Mouse (Mus musculus): Measurements from ENCODE around the gene Usp24. TPM values are rescaled to one million over a fixed set of nuclear protein-coding genes. Genes with fewer than 3 reads are reported as not detected.

Gene Usp24
- polyA plus RNA-seq, 1 experiment from 2014 or later = 9.7 TPM

DNA sequence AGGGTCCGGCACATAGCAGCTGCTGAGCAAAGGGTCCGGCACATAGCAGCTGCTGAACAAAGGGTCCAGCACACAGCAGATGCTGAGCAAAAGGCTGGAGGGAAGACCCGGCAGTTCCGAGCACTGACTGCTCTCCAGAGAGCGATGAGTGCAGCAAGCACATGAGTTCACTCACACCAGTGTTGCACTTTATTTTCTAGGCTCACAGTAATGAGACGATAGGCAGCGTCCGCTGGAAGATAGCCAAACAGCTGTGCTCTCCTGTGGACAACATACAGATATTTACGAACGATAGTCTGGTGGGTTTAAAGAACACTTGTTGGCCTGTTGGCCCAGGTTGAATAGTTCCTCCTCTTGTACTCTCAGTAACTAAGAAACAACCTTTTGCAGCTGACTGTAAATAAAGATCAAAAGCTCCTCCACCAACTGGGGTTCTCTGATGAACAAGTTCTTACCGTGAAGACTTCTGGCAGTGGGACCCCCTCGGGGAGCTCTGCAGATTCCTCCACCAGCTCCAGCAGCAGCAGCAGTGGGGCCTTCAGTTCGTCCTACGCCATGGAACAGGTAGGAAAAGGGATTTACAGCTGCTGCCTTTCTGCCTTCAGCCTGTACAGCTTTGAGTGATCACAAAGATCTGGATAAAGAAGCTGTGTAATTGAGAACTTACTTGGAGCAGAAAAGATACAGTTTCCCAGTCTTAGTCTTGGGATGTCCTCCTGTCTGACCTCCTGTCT, 63.0 kb downstream of the Usp24 start:
- WGBS = 66% methylated on average over 14 of the region's 14 CpGs
- Histone ChIP-seq H3K4me3 (replicated peaks) (no peak overlapping the region), H3K9me3 (no peaks in the 10 kb centered on the region), H3K27me3 (replicated peaks) (no peaks in the 10 kb centered on the region), H3K36me3 (peaks cover 30% of the 10 kb centered on the region), H3K4me1 (peaks cover 2% of the 10 kb centered on the region; the same call in 1 of the 2 replicates), H3K4me2 (no peak overlapping the region), H3K27ac (no peak overlapping the region), H3K9ac (no peak overlapping the region)
- ATAC-seq (ENCODE audit: insufficient read depth, low FRiP score, low read depth) = no peak

- Histone ChIP-seq H3K27ac (no peak overlapping the region), H3K4me2 (no peak overlapping the region), H3K9ac (no peak overlapping the region), H3K4me1 (peaks cover 2% of the 10 kb centered on the region; the same call in 1 of the 2 replicates), H3K36me3 (peaks cover 37% of the 10 kb centered on the region), H3K27me3 (replicated peaks) (no peaks in the 10 kb centered on the region), H3K9me3 (no peaks in the 10 kb centered on the region), H3K4me3 (replicated peaks) (no peak overlapping the region)
- no peak for ATAC-seq (ENCODE audit: insufficient read depth, low FRiP score, low read depth)
- WGBS = 70% methylated on average over 5 of the region's 5 CpGs
Measured at GRCm38 (mm10) chr4:106381131-106381530, 65.1 kb downstream of the Usp24 start.

GRCm38 (mm10) chr4:106389908-106390307, 73.9 kb downstream of the Usp24 start:
- WGBS = 64% methylated on average over 3 of the region's 3 CpGs
- Histone ChIP-seq H3K4me3 (replicated peaks) (no peak overlapping the region), H3K27ac (no peak overlapping the region), H3K4me2 (no peak overlapping the region), H3K27me3 (replicated peaks) (no peaks in the 10 kb centered on the region), H3K4me1 (no peaks in the 10 kb centered on the region), H3K9ac (no peak overlapping the region), H3K36me3 (peaks cover 51% of the 10 kb centered on the region), H3K9me3 (no peaks in the 10 kb centered on the region)
- ATAC-seq (ENCODE audit: insufficient read depth, low FRiP score, low read depth) = no peak

GRCm38 (mm10) chr4:106409621-106410020, 93.6 kb downstream of the Usp24 start:
- H3K9ac ChIP-seq = no peak overlapping the region
- H3K36me3 ChIP-seq = peaks cover 19% of the 10 kb centered on the region
- H3K9me3 ChIP-seq = no peaks in the 10 kb centered on the region
- no peaks in the 10 kb centered on the region for H3K27me3 ChIP-seq (replicated peaks)
- ATAC-seq (ENCODE audit: insufficient read depth, low FRiP score, low read depth) = no peak
- H3K27ac ChIP-seq = no peak overlapping the region
- no peak overlapping the region for H3K4me2 ChIP-seq
- H3K4me1 ChIP-seq = no peaks in the 10 kb centered on the region
- no peak overlapping the region for H3K4me3 ChIP-seq (replicated peaks)
- WGBS = 93% methylated on average over 14 of the region's 14 CpGs

DNA sequence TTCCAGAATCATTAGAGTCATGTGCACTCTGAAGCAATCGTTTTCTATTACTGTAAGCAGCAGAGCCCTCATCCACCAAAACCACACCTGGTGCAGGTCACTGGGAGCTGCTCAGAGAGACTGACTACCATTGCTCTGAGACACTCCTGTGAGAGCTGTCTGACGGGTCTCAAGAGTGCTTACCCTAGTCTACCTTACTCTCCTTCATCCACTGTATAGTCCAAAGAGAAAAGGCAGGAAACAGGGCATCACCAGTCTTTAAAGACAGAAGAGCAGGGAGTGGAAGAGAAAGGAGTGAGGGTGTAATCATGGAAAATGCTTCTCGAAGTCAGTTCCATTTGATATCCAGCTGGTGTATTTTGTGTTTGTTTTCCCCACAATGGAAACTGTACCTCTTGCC, 103.2 kb downstream of the Usp24 start:
- Histone ChIP-seq H3K4me2 (no peak overlapping the region), H3K4me1 (no peaks in the 10 kb centered on the region), H3K9me3 (no peaks in the 10 kb centered on the region), H3K27me3 (replicated peaks) (no peaks in the 10 kb centered on the region), H3K9ac (no peak overlapping the region), H3K4me3 (replicated peaks) (no peak overlapping the region), H3K36me3 (peaks cover 32% of the 10 kb centered on the region; the same call in 1 of the 2 replicates), H3K27ac (no peak overlapping the region)
- no peak for ATAC-seq (ENCODE audit: insufficient read depth, low FRiP score, low read depth)
- WGBS = 76% methylated on average over 3 of the region's 3 CpGs

DNA sequence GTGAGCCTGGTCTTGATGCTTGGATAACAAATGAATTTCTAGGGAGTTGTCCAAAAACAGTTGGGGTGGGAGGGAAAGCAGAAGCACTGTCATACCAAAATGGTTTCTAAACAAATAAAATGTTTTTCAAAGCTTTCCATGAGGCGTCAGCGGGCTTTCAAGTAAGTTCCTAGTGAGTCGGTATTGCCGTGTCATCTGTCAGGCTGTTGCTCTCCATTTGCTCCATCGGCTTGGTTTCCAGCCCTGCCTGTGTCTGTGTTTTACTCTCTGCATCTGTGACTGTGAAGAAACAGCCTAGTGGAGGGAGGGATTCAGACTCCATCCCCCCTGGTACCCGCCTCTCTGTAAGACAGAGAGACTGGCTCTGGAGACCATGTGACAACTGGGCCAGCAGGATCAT, 103.8 kb downstream of the Usp24 start:
- ATAC-seq (ENCODE audit: insufficient read depth, low FRiP score, low read depth) = no peak
- no peak overlapping the region for H3K4me2 ChIP-seq
- no peaks in the 10 kb centered on the region for H3K9me3 ChIP-seq
- no peak overlapping the region for H3K27ac ChIP-seq
- H3K4me3 ChIP-seq (replicated peaks) = no peak overlapping the region
- no peak overlapping the region for H3K9ac ChIP-seq
- H3K36me3 ChIP-seq = peaks cover 34% of the 10 kb centered on the region; the same call in 1 of the 2 replicates
- H3K4me1 ChIP-seq = no peaks in the 10 kb centered on the region
- WGBS = 90% methylated on average over 6 of the region's 6 CpGs
- H3K27me3 ChIP-seq (replicated peaks) = no peaks in the 10 kb centered on the region

GRCm38 (mm10) chr4:106422597-106422996, 106.6 kb downstream of the Usp24 start:
- ATAC-seq (ENCODE audit: insufficient read depth, low FRiP score, low read depth) = no peak
- no peak overlapping the region for H3K9ac ChIP-seq
- H3K4me2 ChIP-seq = no peak overlapping the region
- no peaks in the 10 kb centered on the region for H3K27me3 ChIP-seq (replicated peaks)
- H3K27ac ChIP-seq = no peak overlapping the region
- no peaks in the 10 kb centered on the region for H3K4me1 ChIP-seq
- no peaks in the 10 kb centered on the region for H3K9me3 ChIP-seq
- WGBS = 90% methylated on average over 3 of the region's 3 CpGs
- peaks cover 38% of the 10 kb centered on the region; the same call in 1 of the 2 replicates for H3K36me3 ChIP-seq
- H3K4me3 ChIP-seq (replicated peaks) = no peak overlapping the region

- Histone ChIP-seq H3K36me3 (peaks cover 33% of the 10 kb centered on the region), H3K4me3 (replicated peaks) (no peak overlapping the region), H3K9me3 (no peaks in the 10 kb centered on the region), H3K4me2 (no peak overlapping the region), H3K4me1 (no peaks in the 10 kb centered on the region), H3K27ac (no peak overlapping the region), H3K9ac (no peak overlapping the region), H3K27me3 (replicated peaks) (no peaks in the 10 kb centered on the region)
- 84% methylated on average over 1 of the region's 1 CpGs for WGBS
- no peak for ATAC-seq (ENCODE audit: insufficient read depth, low FRiP score, low read depth)
Measured at GRCm38 (mm10) chr4:106424560-106424959, 108.5 kb downstream of the Usp24 start.

- no peak overlapping the region for H3K4me2 ChIP-seq
- H3K27ac ChIP-seq = no peak overlapping the region
- 67% methylated on average over 5 of the region's 5 CpGs for WGBS
- no peaks in the 10 kb centered on the region for H3K27me3 ChIP-seq (replicated peaks)
- ATAC-seq (ENCODE audit: insufficient read depth, low FRiP score, low read depth) = no peak
- H3K9me3 ChIP-seq = no peaks in the 10 kb centered on the region
- no peaks in the 10 kb centered on the region for H3K4me1 ChIP-seq
- no peak overlapping the region for H3K9ac ChIP-seq
- H3K4me3 ChIP-seq (replicated peaks) = no peak overlapping the region
- H3K36me3 ChIP-seq = peaks cover 42% of the 10 kb centered on the region
Measured at GRCm38 (mm10) chr4:106426286-106426685, 110.3 kb downstream of the Usp24 start.

- Histone ChIP-seq H3K9me3 (no peaks in the 10 kb centered on the region), H3K4me3 (replicated peaks) (no peak overlapping the region), H3K4me2 (no peak overlapping the region), H3K36me3 (peaks cover 45% of the 10 kb centered on the region), H3K27me3 (replicated peaks) (no peaks in the 10 kb centered on the region), H3K4me1 (no peaks in the 10 kb centered on the region), H3K27ac (no peak overlapping the region), H3K9ac (no peak overlapping the region)
- 92% methylated on average over 6 of the region's 6 CpGs for WGBS
- no peak for ATAC-seq (ENCODE audit: insufficient read depth, low FRiP score, low read depth)
Measured at GRCm38 (mm10) chr4:106428616-106429015, 112.6 kb downstream of the Usp24 start.

DNA sequence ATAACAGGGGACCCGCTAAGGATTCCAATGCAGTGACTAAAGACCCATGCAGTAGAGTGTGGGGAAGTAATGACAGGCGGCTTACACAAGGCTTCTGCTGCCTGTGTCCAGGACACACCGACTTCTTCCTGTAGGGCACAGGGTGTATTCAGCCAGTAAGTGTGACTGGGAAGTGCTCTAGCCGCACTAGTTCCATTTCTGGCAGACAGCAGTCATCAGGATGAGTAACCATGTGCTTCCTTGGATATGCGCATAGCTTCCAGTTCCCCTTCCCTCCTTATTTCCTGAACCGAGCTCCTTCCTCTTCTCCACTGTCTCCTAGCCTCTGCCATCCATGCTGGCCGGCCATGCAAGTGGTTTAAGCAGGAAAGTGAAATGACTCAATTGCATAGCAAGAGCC, 113.1 kb downstream of the Usp24 start:
- Histone ChIP-seq H3K27me3 (replicated peaks) (no peaks in the 10 kb centered on the region), H3K36me3 (peaks cover 44% of the 10 kb centered on the region), H3K4me3 (replicated peaks) (no peak overlapping the region), H3K9me3 (no peaks in the 10 kb centered on the region), H3K9ac (no peak overlapping the region), H3K4me1 (no peaks in the 10 kb centered on the region), H3K4me2 (no peak overlapping the region), H3K27ac (no peak overlapping the region)
- ATAC-seq (ENCODE audit: insufficient read depth, low FRiP score, low read depth) = no peak
- 80% methylated on average over 7 of the region's 7 CpGs for WGBS

DNA sequence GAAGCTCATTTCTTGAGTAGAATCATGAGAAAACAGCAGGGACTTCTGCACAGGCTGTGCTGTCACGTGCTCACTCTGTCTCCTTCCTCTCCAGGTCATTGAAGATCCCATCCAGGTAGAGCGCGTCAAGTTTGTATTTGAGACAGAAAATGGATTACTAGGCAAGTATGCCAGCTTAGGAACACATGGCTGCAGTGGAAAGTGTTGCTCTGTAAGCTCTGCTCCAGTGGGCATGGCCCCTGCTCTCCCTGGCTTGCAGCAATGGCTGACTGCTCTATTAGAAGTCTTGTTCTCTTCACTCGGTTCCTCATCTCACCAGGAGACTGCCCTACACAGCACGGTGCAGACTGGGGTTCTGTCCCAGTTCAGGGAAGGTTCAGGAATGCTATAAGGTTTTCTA, 114.4 kb downstream of the Usp24 start:
- Histone ChIP-seq H3K9me3 (no peaks in the 10 kb centered on the region), H3K4me1 (no peaks in the 10 kb centered on the region), H3K4me2 (no peak overlapping the region), H3K9ac (no peak overlapping the region), H3K4me3 (replicated peaks) (no peak overlapping the region), H3K27me3 (replicated peaks) (no peaks in the 10 kb centered on the region), H3K27ac (no peak overlapping the region), H3K36me3 (peaks cover 39% of the 10 kb centered on the region)
- WGBS = 92% methylated on average over 5 of the region's 5 CpGs
- no peak for ATAC-seq (ENCODE audit: insufficient read depth, low FRiP score, low read depth)

- H3K4me3 ChIP-seq (replicated peaks) = no peak overlapping the region
- H3K9me3 ChIP-seq = no peaks in the 10 kb centered on the region
- no peak overlapping the region for H3K9ac ChIP-seq
- H3K36me3 ChIP-seq = peaks cover 50% of the 10 kb centered on the region
- H3K27ac ChIP-seq = no peak overlapping the region
- no peak for ATAC-seq (ENCODE audit: insufficient read depth, low FRiP score, low read depth)
- H3K4me2 ChIP-seq = no peak overlapping the region
- H3K27me3 ChIP-seq (replicated peaks) = no peaks in the 10 kb centered on the region
- WGBS = 84% methylated on average over 2 of the region's 2 CpGs
- H3K4me1 ChIP-seq = no peaks in the 10 kb centered on the region
Measured at GRCm38 (mm10) chr4:106435426-106435825, 119.4 kb downstream of the Usp24 start.
